Mouse (Mus musculus) CH12.LX (cell line): ENCODE measurements around the gene Serpinb1b.

Experiments
- BHLHE40 ChIP-seq: IDR thresholded peaks from 2 replicates; pipeline ENCODE4 v1.6.1; 2011; ENCODE audit warnings: mild to moderate bottlenecking, low read depth, low read length, improper control_type of control experiment
- CTCF ChIP-seq, 2 experiments: IDR thresholded peaks in 1 of 2; conservative IDR thresholded peaks in 1 of 2; 2 replicates each; pipeline ENCODE4 v1.5.1; 2011 to 2012; ENCODE audit warnings: low read depth in 2 of 2, low read length in 2 of 2, improper control_type of control experiment in 1 of 2, inconsistent platforms in 1 of 2, mild to moderate bottlenecking in 1 of 2, moderate library complexity in 1 of 2
- EP300 ChIP-seq: IDR thresholded peaks from 2 replicates; pipeline ENCODE4 v1.6.1; 2011; ENCODE audit warnings: low read length, improper control_type of control experiment
- MAZ ChIP-seq: IDR thresholded peaks from 2 replicates; pipeline ENCODE4 v1.6.1; 2012; ENCODE audit warnings: low read depth, mild to moderate bottlenecking, inconsistent platforms, low read length, improper control_type of control experiment, moderate library complexity
- MEF2A ChIP-seq: IDR thresholded peaks from 2 replicates; pipeline ENCODE4 v1.6.1; 2014; ENCODE audit warnings: low read depth, mild to moderate bottlenecking, inconsistent platforms, low read length, improper control_type of control experiment, borderline replicate concordance
- NRF1 ChIP-seq: IDR thresholded peaks from 2 replicates; pipeline ENCODE4 v1.6.1; 2014; ENCODE audit warnings: low read depth, mild to moderate bottlenecking, inconsistent platforms, low read length, improper control_type of control experiment, moderate library complexity
- POLR2A ChIP-seq: IDR thresholded peaks from 2 replicates; pipeline ENCODE4 v1.6.1; 2011; ENCODE audit warnings: low read depth, mild to moderate bottlenecking, improper control_type of control experiment, low read length
- TBP ChIP-seq: conservative IDR thresholded peaks from 2 replicates; pipeline ENCODE4 v1.6.1; 2011; ENCODE audit warnings: low read depth, low read length, improper control_type of control experiment
- ZKSCAN1 ChIP-seq: IDR thresholded peaks from 2 replicates; pipeline ENCODE4 v1.6.1; 2012; ENCODE audit warnings: low read depth, inconsistent platforms, low read length, improper control_type of control experiment, borderline replicate concordance

- TF ChIP-seq TBP (no peak), MEF2A (no peak), POLR2A (no peak), CTCF (conservative IDR thresholded peaks at IDR 0.05 in 1 of 2, IDR thresholded peaks at IDR 0.05 in 1 of 2; ENCODE audit: low read depth in 2 of 2, low read length in 2 of 2) (no peak), NRF1 (no peak), ZKSCAN1 (no peak), EP300 (no peak), BHLHE40 (no peak), MAZ (no peak)
These were observed 6.8 kb downstream of the Serpinb1b start for GRCm38 (mm10) chr13:33084975-33085694.
